Mouse (Mus musculus): ENCODE results near the gene Camk1g. TPM values are rescaled to one million over a fixed set of nuclear protein-coding genes. Genes with fewer than 3 reads are reported as not detected.

The Camk1g gene
- polyA plus RNA-seq (2012), result not detected in 2 replicates

GRCm38 (mm10) chr1:193370096-193370495 is at the start of gene Camk1g:
TSS of gene Camk1g (minus strand) at chr1:193370298.
- TF ChIP-seq GATA1 (IDR thresholded peaks at IDR 0.05; ENCODE audit: low read length), result no peak

- no peak for TF ChIP-seq GATA1 (IDR thresholded peaks at IDR 0.05; ENCODE audit: low read length)
These were observed 49.1 kb upstream of the Camk1g start for GRCm38 (mm10) chr1:193419168-193419567.

- no peak for TF ChIP-seq GATA1 (IDR thresholded peaks at IDR 0.05; ENCODE audit: low read length)
These were observed 48.6 kb upstream of the Camk1g start for GRCm38 (mm10) chr1:193418656-193419055.

- no peak for TF ChIP-seq GATA1 (IDR thresholded peaks at IDR 0.05; ENCODE audit: low read length)
These were observed 44.0 kb upstream of the Camk1g start for GRCm38 (mm10) chr1:193414067-193414466.

- TF ChIP-seq GATA1 (IDR thresholded peaks at IDR 0.05; ENCODE audit: low read length), result no peak
These were observed 43.4 kb upstream of the Camk1g start for GRCm38 (mm10) chr1:193413368-193414000.

- no peak for TF ChIP-seq GATA1 (IDR thresholded peaks at IDR 0.05; ENCODE audit: low read length)
These were observed 37.4 kb upstream of the Camk1g start for GRCm38 (mm10) chr1:193407487-193407886.

GRCm38 (mm10) chr1:193406059-193406642 is 36.1 kb upstream of the Camk1g start:
- TF ChIP-seq GATA1 (IDR thresholded peaks at IDR 0.05; ENCODE audit: low read length), result no peak

- TF ChIP-seq GATA1 (IDR thresholded peaks at IDR 0.05; ENCODE audit: low read length), result no peak
These were observed 31.6 kb upstream of the Camk1g start for GRCm38 (mm10) chr1:193401695-193402094.

- TF ChIP-seq GATA1 (IDR thresholded peaks at IDR 0.05; ENCODE audit: low read length), result no peak
These were observed 30.2 kb upstream of the Camk1g start for GRCm38 (mm10) chr1:193400348-193400747.

- no peak for TF ChIP-seq GATA1 (IDR thresholded peaks at IDR 0.05; ENCODE audit: low read length)
These were observed 28.8 kb upstream of the Camk1g start for GRCm38 (mm10) chr1:193398728-193399437.

- no peak for TF ChIP-seq GATA1 (IDR thresholded peaks at IDR 0.05; ENCODE audit: low read length)
These were observed 27.0 kb upstream of the Camk1g start for GRCm38 (mm10) chr1:193397109-193397508.

- no peak for TF ChIP-seq GATA1 (IDR thresholded peaks at IDR 0.05; ENCODE audit: low read length)
These were observed 22.2 kb upstream of the Camk1g start for GRCm38 (mm10) chr1:193392266-193392665.

- no peak for TF ChIP-seq GATA1 (IDR thresholded peaks at IDR 0.05; ENCODE audit: low read length)
These were observed 19.9 kb upstream of the Camk1g start for GRCm38 (mm10) chr1:193390004-193390403.

GRCm38 (mm10) chr1:193389505-193389904 is 19.4 kb upstream of the Camk1g start:
- no peak for TF ChIP-seq GATA1 (IDR thresholded peaks at IDR 0.05; ENCODE audit: low read length)

- TF ChIP-seq GATA1 (IDR thresholded peaks at IDR 0.05; ENCODE audit: low read length), result no peak
These were observed 17.1 kb upstream of the Camk1g start for GRCm38 (mm10) chr1:193387241-193387640.

GRCm38 (mm10) chr1:193386136-193386535 is 16.0 kb upstream of the Camk1g start:
- no peak for TF ChIP-seq GATA1 (IDR thresholded peaks at IDR 0.05; ENCODE audit: low read length)
